Mouse (Mus musculus) hindlimb bud, embryonic 11.5 days (tissue): ENCODE results near the gene Wnt8b.
"Not testable (repeated sequence)": the region's sequence is repeated elsewhere in the genome, so short reads cannot be mapped to it uniquely, and the experiment has no call there.

ENCODE experiments used
- DNase-seq: peaks from one replicate; pipeline ENCODE4 v3.0.0-alpha.2; 2012; ENCODE audit warnings: low read depth, low spot score; ENCODE audit errors: extremely low spot score

Wnt8b gene

GRCm38 (mm10) chr19:44493128-44493527 is at the start of gene Wnt8b:
TSS of gene Wnt8b (plus strand) at chr19:44493472.
- no peak for DNase-seq

- no peak for DNase-seq
These were observed 47.5 kb upstream of the Wnt8b start for GRCm38 (mm10) chr19:44445755-44446154.

- no peak for DNase-seq
These were observed 45.3 kb upstream of the Wnt8b start for GRCm38 (mm10) chr19:44447927-44448326.

- DNase-seq, result no peak
These were observed 38.4 kb upstream of the Wnt8b start for GRCm38 (mm10) chr19:44454862-44455261.

GRCm38 (mm10) chr19:44455356-44455755 is 37.9 kb upstream of the Wnt8b start:
- no peak for DNase-seq

GRCm38 (mm10) chr19:44457359-44458055 is 35.8 kb upstream of the Wnt8b start:
- no peak for DNase-seq

- DNase-seq, result no peak
These were observed 34.6 kb upstream of the Wnt8b start for GRCm38 (mm10) chr19:44458696-44459095.

GRCm38 (mm10) chr19:44460441-44460840 is 32.8 kb upstream of the Wnt8b start:
- no peak for DNase-seq

GRCm38 (mm10) chr19:44461500-44461899 is 31.8 kb upstream of the Wnt8b start:
- DNase-seq, result no peak

GRCm38 (mm10) chr19:44462141-44462540 is 31.1 kb upstream of the Wnt8b start:
- DNase-seq, result no peak

GRCm38 (mm10) chr19:44465960-44466525 is 27.2 kb upstream of the Wnt8b start:
- DNase-seq, result not testable (repeated sequence)

- DNase-seq, result peak; percentile 26
These were observed 19.1 kb upstream of the Wnt8b start for GRCm38 (mm10) chr19:44474158-44474557.

GRCm38 (mm10) chr19:44475268-44475667 is 18.0 kb upstream of the Wnt8b start:
- DNase-seq, result no peak

GRCm38 (mm10) chr19:44476541-44476940 is 16.7 kb upstream of the Wnt8b start:
- DNase-seq, result no peak

- DNase-seq, result no peak
These were observed 6.0 kb upstream of the Wnt8b start for GRCm38 (mm10) chr19:44487266-44487665.

GRCm38 (mm10) chr19:44496511-44496910 is 3.2 kb downstream of the Wnt8b start:
- no peak for DNase-seq

- DNase-seq, result no peak
These were observed 3.7 kb downstream of the Wnt8b start for GRCm38 (mm10) chr19:44496941-44497340.

- DNase-seq, result no peak
These were observed 5.7 kb downstream of the Wnt8b start for GRCm38 (mm10) chr19:44498936-44499335.

- no peak for DNase-seq
These were observed 7.0 kb downstream of the Wnt8b start for GRCm38 (mm10) chr19:44500240-44500639.

- DNase-seq, result no peak
These were observed 8.7 kb downstream of the Wnt8b start for GRCm38 (mm10) chr19:44501925-44502324.

- DNase-seq, result no peak
These were observed 9.5 kb downstream of the Wnt8b start for GRCm38 (mm10) chr19:44502741-44503140.

- no peak for DNase-seq
These were observed 17.4 kb downstream of the Wnt8b start for GRCm38 (mm10) chr19:44510534-44511175.
